Mouse (Mus musculus) cortical plate, adult 2 months (tissue): Measurements from ENCODE around the gene Erich6b.

Source experiments
- CTCF ChIP-seq: fragments of 200-500 bp; IDR thresholded peaks from 2 replicates; pipeline ENCODE4 v1.5.1; 2011; ENCODE audit warnings: mild to moderate bottlenecking, control low read depth, low read length; ENCODE audit not compliant: insufficient read depth; ENCODE audit errors: extremely low read depth
- POLR2A ChIP-seq: fragments of 200-500 bp; IDR thresholded peaks from 2 replicates; pipeline ENCODE4 v1.6.1; 2011; ENCODE audit warnings: mild to moderate bottlenecking, low read length, control low read depth; ENCODE audit not compliant: insufficient read depth; ENCODE audit errors: extremely low read depth

DNA sequence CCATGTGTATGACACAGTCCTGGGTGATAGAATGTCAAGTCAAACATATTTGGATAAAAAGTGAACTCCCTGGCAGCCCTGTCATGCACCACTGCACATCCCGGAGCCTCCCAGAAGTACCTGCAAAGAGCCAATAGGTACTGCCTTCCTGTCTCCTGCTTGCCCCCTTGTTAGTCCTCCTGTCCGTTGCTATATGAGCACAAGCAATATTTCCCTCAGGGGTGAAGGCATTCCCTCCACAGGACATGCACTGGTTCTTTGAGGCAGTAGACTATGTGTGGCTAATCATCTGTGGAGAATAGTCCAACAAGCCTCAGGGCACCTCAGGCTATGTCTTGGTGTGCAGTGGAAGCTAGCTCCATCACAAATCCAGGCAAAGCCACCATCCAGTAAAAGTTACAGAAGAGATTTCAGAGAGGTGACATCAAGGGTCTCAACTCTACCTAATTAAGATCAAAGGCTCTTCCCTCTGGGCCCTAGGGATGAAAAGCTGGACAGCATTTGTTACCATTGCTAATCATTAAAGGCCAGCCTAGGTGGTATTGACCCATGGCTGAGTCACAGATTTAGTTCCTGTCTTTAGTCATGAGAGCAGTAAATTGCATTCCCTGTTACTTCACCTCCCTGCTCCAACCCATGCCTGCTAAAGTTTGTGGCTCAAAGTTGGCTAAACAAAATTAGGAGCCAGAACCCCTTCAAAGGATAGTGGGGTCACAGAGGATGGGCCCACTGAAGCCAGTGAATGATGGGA is 23.5 kb downstream of the Erich6b start:
- TF ChIP-seq CTCF = no peak
- no peak for TF ChIP-seq POLR2A
